In genomic region chr1:89124076-89124475, GRCm38 (mm10) we compare ENCODE assay signal across 17 mouse cellular contexts. TPM values are rescaled to one million over a fixed set of nuclear protein-coding genes. Genes with fewer than 3 reads are reported as not detected.
DNase-seq lines count a peak whose midpoint lies in the region; ATAC-seq and TF ChIP-seq lines count a peak whose summit lies in the region.
"Had no signal": no experiment of that assay in that cellular context is flagged by ENCODE, and none has a peak within 500 bp of the region (broad histone marks: within the 10 kb centered on the region; RNA-seq: fewer than 3 reads in every experiment).

No protein-coding gene starts in this region.

- intact Hi-C loops in gastrocnemius, adult 2 months (cut with DNase I): no loop called here

- H3K9me3 ChIP-seq in limb, embryonic 15.5 days: no peaks in the 10 kb centered on the region
- H3K9me3 ChIP-seq in limb, embryonic 10.5 days (replicated peaks): no peaks in the 10 kb centered on the region
- no peaks in the 10 kb centered on the region for H3K9me3 ChIP-seq in lung, embryonic 14.5 days (ENCODE audit: low read depth, low read length)
- H3K9me3 ChIP-seq in stomach, postnatal 0 days (ENCODE audit: control insufficient read depth, low read length): 0 out of 2 replicates have a peak, but pooled peaks cover 3% of the 10 kb centered on the region
- no peaks in the 10 kb centered on the region for H3K9me3 ChIP-seq in hindbrain, postnatal 0 days (ENCODE audit: low read length)
- H3K9me3 ChIP-seq: neural tube, embryonic 13.5 days had no signal

- TF ChIP-seq CTCF in gastrocnemius, adult 2 months (IDR thresholded peaks at IDR 0.05): no peak
- no peak for TF ChIP-seq CTCF in lung, embryonic 14.5 days (IDR thresholded peaks at IDR 0.05; ENCODE audit: low read depth)
- TF ChIP-seq CTCF in stomach, postnatal 0 days (IDR thresholded peaks at IDR 0.05; ENCODE audit: low read depth): no peak
- no peak for TF ChIP-seq CTCF in hindbrain, postnatal 0 days (IDR thresholded peaks at IDR 0.05; ENCODE audit: low read depth)

- H3K27me3 ChIP-seq in limb, embryonic 15.5 days: no peaks in the 10 kb centered on the region
- H3K27me3 ChIP-seq in limb, embryonic 10.5 days (ENCODE audit: low read depth, poor library complexity, severe bottlenecking): no peaks in the 10 kb centered on the region
- H3K27me3 ChIP-seq in lung, embryonic 14.5 days (ENCODE audit: insufficient read depth, low read length): no peaks in the 10 kb centered on the region
- H3K27me3 ChIP-seq in stomach, postnatal 0 days (ENCODE audit: control insufficient read depth, insufficient read depth, low read length): no peaks in the 10 kb centered on the region
- H3K27me3 ChIP-seq in hindbrain, postnatal 0 days (ENCODE audit: insufficient read depth, low read length): no peaks in the 10 kb centered on the region
- H3K27me3 ChIP-seq: limb, embryonic 13.5 days; neural tube, embryonic 13.5 days had no signal

- H3K4me1 ChIP-seq in limb, embryonic 15.5 days: peaks cover 56% of the 10 kb centered on the region
- H3K4me1 ChIP-seq in limb, embryonic 10.5 days: 0 out of 2 replicates have a peak, but pooled peaks cover 4% of the 10 kb centered on the region
- H3K4me1 ChIP-seq in lung, embryonic 14.5 days (ENCODE audit: insufficient read depth): peaks cover 40% of the 10 kb centered on the region
- peaks cover 6% of the 10 kb centered on the region; the same call in 1 of the 2 replicates for H3K4me1 ChIP-seq in stomach, postnatal 0 days (replicated peaks; ENCODE audit: control insufficient read depth, insufficient read depth)
- peaks cover 9% of the 10 kb centered on the region; the same call in 1 of the 2 replicates for H3K4me1 ChIP-seq in hindbrain, postnatal 0 days (ENCODE audit: insufficient read depth, low read length)

- no peak overlapping the region for H3K4me2 ChIP-seq in limb, embryonic 15.5 days
- no peak overlapping the region for H3K4me2 ChIP-seq in lung, embryonic 14.5 days
- H3K4me2 ChIP-seq in stomach, postnatal 0 days (replicated peaks; ENCODE audit: low read depth): no peak overlapping the region
- no peak overlapping the region for H3K4me2 ChIP-seq in hindbrain, postnatal 0 days (ENCODE audit: low read depth, low read length)
- H3K4me2 ChIP-seq: limb, embryonic 13.5 days; neural tube, embryonic 13.5 days had no signal

- 59% methylated on average over 7 of the region's 7 CpGs for WGBS in limb, embryonic 15.5 days
- WGBS in limb, embryonic 10.5 days: 92% methylated on average over 7 of the region's 7 CpGs
- WGBS in lung, embryonic 14.5 days: 72% methylated on average over 7 of the region's 7 CpGs
- 67% methylated on average over 7 of the region's 7 CpGs for WGBS in stomach, postnatal 0 days
- 90% methylated on average over 7 of the region's 7 CpGs for WGBS in hindbrain, postnatal 0 days

- no peak for DNase-seq in gastrocnemius, adult 2 months
- DNase-seq in gastrocnemius, postnatal 4 days (ENCODE audit: low spot score in 2 of 2): no peak
- DNase-seq in limb, embryonic 10.5 days (ENCODE audit: low spot score): no peak
- peak; percentile 62 for DNase-seq in lung, embryonic 14.5 days
- DNase-seq in stomach, postnatal 0 days (ENCODE audit: low spot score): peak; percentile 43
- DNase-seq in hindbrain, postnatal 0 days (ENCODE audit: low spot score): no peak
- DNase-seq: adrenal gland, postnatal 25 days; gastrocnemius, postnatal 10 days; thymus, postnatal 36 days had no signal

- no peak overlapping the region for H3K4me3 ChIP-seq in gastrocnemius, adult 2 months
- H3K4me3 ChIP-seq in limb, embryonic 15.5 days: no peak overlapping the region
- H3K4me3 ChIP-seq in limb, embryonic 10.5 days: no peak overlapping the region
- no peak overlapping the region for H3K4me3 ChIP-seq in lung, embryonic 14.5 days (ENCODE audit: low read depth, low read length)
- no peak overlapping the region for H3K4me3 ChIP-seq in stomach, postnatal 0 days (ENCODE audit: low read depth, low read length)
- no peak overlapping the region for H3K4me3 ChIP-seq in hindbrain, postnatal 0 days (ENCODE audit: low read length)
- H3K4me3 ChIP-seq: left cerebral cortex, adult 2 months; limb, embryonic 13.5 days; neural tube, embryonic 13.5 days had no signal

- ATAC-seq in limb, embryonic 15.5 days (ENCODE audit: insufficient number of reproducible peaks, low FRiP score, low TSS enrichment, low read depth): no peak
- no peak for ATAC-seq in lung, embryonic 14.5 days (ENCODE audit: insufficient read depth)
- ATAC-seq in stomach, postnatal 0 days (ENCODE audit: low FRiP score, low TSS enrichment): peak; percentile 58; the same call in 1 of the 2 replicates
- ATAC-seq in megakaryocyte progenitor cell, adult 5-6 weeks (replicated peaks; ENCODE audit: poor library complexity): no peak
- no peak for ATAC-seq in hindbrain, postnatal 0 days
- ATAC-seq: forebrain, embryonic 16.5 days; intestine, embryonic 16.5 days had no signal

- no peaks in the 10 kb centered on the region for H3K36me3 ChIP-seq in limb, embryonic 15.5 days
- H3K36me3 ChIP-seq in limb, embryonic 10.5 days: 0 out of 2 replicates have a peak, but pooled peaks cover 7% of the 10 kb centered on the region
- H3K36me3 ChIP-seq in lung, embryonic 14.5 days (ENCODE audit: insufficient read depth): no peaks in the 10 kb centered on the region
- H3K36me3 ChIP-seq in stomach, postnatal 0 days (ENCODE audit: control insufficient read depth, insufficient read depth, low read length): no peaks in the 10 kb centered on the region
- H3K36me3 ChIP-seq in hindbrain, postnatal 0 days (ENCODE audit: insufficient read depth, low read length): no peaks in the 10 kb centered on the region

- TF ChIP-seq EP300 in stomach, postnatal 0 days (optimal IDR thresholded peaks at IDR 0.05): no peak

- H3K27ac ChIP-seq in gastrocnemius, adult 2 months: peak overlapping the region; percentile 48; the same call in 1 of the 2 replicates
- peak overlapping the region; percentile 22; the same call in 1 of the 2 replicates for H3K27ac ChIP-seq in limb, embryonic 15.5 days
- no peak overlapping the region for H3K27ac ChIP-seq in limb, embryonic 10.5 days
- H3K27ac ChIP-seq in lung, embryonic 14.5 days (ENCODE audit: low read depth): no peak overlapping the region; the same call in 1 of the 2 replicates
- peak overlapping the region; percentile 35 for H3K27ac ChIP-seq in stomach, postnatal 0 days (replicated peaks)
- no peak overlapping the region for H3K27ac ChIP-seq in hindbrain, postnatal 0 days
- H3K27ac ChIP-seq: left cerebral cortex, adult 2 months; limb, embryonic 13.5 days; macrophage; neural tube, embryonic 13.5 days had no signal

- H3K9ac ChIP-seq in limb, embryonic 15.5 days: no peak overlapping the region
- no peak overlapping the region for H3K9ac ChIP-seq in lung, embryonic 14.5 days
- no peak overlapping the region for H3K9ac ChIP-seq in stomach, postnatal 0 days (ENCODE audit: low read length)
- H3K9ac ChIP-seq in hindbrain, postnatal 0 days (replicated peaks; ENCODE audit: low read length): no peak overlapping the region
- H3K9ac ChIP-seq: limb, embryonic 13.5 days; neural tube, embryonic 13.5 days had no signal

RNA-seq across cellular contexts. Expression of gene Sh3bp4, which starts 53.9 kb away (rescaled TPM):
- total RNA-seq in gastrocnemius, adult 2 months (2021): 1 to 10 TPM; 2.1 to 4.0 TPM
- total RNA-seq in gastrocnemius, postnatal 4 days (2021): 10 to 100 TPM; 16.8 to 17.1 TPM
- polyA plus RNA-seq in limb, embryonic 15.5 days (2015; fragmentation: Nextera tagmentation; extraction: Ambion mirVana): 21.6 and 24.0 TPM in 2 replicates
- polyA plus RNA-seq in limb, embryonic 10.5 days (2016; fragmentation: Nextera tagmentation; extraction: Ambion mirVana): 25.9 and 26.9 TPM in 2 replicates
- polyA plus RNA-seq in lung, embryonic 14.5 days (2014; fragmentation: Nextera tagmentation; extraction: Ambion mirVana): 25.5 and 26.2 TPM in 2 replicates
- 7.6 and 8.0 TPM in 2 replicates for polyA plus RNA-seq in stomach, postnatal 0 days (2015; fragmentation: Nextera tagmentation; extraction: Ambion mirVana)
- total RNA-seq in megakaryocyte progenitor cell, adult 5-6 weeks (2015): 0.24 and 0.27 TPM in 2 replicates
- total RNA-seq in megakaryocyte progenitor cell, adult 5-6 weeks (2017): 0.03 TPM in 1 of 2 replicates, not detected in the other
- total RNA-seq in hindbrain, postnatal 0 days (2014; rRNA removed): 36.5 and 38.8 TPM in 2 replicates
- 14.6 and 15.7 TPM in 2 replicates for polyA plus RNA-seq in hindbrain, postnatal 0 days (2015; fragmentation: Nextera tagmentation; extraction: Ambion mirVana)

Comparison
In these comparisons a context has a peak if more than half of its experiments do, and no peak if none do; other contexts are left out.
1. H3K27ac ChIP-seq: peak in gastrocnemius, adult 2 months (single experiment), limb, embryonic 15.5 days (single experiment) and stomach, postnatal 0 days (single experiment); none in limb, embryonic 10.5 days (single experiment), lung, embryonic 14.5 days (single experiment) and hindbrain, postnatal 0 days (single experiment).
2. DNase-seq: peak in lung, embryonic 14.5 days (single experiment) and stomach, postnatal 0 days (single experiment); none in gastrocnemius, adult 2 months (single experiment), gastrocnemius, postnatal 4 days (0 of 2), limb, embryonic 10.5 days (single experiment) and hindbrain, postnatal 0 days (single experiment).